Comparison of ENCODE assay signal across 9 mouse cellular contexts in the genomic region with DNA sequence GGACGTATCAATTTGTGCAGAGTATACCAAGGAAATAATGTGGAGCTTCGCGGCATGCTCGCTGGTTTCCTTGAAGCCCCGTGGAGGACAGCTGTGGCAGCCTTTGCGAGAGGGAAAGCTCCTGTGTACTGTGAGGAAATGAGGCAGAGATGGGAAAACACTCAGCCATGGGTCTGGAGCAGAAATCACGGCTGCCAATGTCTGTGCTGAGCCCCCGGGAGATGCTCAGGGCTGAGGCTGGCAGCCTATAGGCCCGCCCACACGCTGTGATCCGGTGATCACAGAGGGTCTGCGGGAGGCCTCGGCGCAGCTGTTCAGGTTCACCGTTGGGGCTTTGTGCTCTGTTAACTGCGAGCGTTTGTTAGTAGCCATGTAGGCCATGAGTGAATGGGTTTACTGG. TPM values are rescaled to one million over a fixed set of nuclear protein-coding genes. Genes with fewer than 3 reads are reported as not detected.
DNase-seq lines count a peak whose midpoint lies in the region; ATAC-seq lines count a peak whose summit lies in the region.
"Had no signal": no experiment of that assay in that cellular context is flagged by ENCODE, and none has a peak within 500 bp of the region (broad histone marks: within the 10 kb centered on the region; RNA-seq: fewer than 3 reads in every experiment).

No protein-coding gene starts in this region.

- H3K36me3 ChIP-seq in heart, embryonic 10.5 days: no peaks in the 10 kb centered on the region
- H3K36me3 ChIP-seq in limb, embryonic 11.5 days (ENCODE audit: control insufficient read depth, insufficient read depth, low read length): no peaks in the 10 kb centered on the region
- no peaks in the 10 kb centered on the region for H3K36me3 ChIP-seq in stomach, embryonic 15.5 days

- peak overlapping the region; percentile 17; the same call in 1 of the 2 replicates for H3K27ac ChIP-seq in heart, embryonic 10.5 days
- no peak overlapping the region for H3K27ac ChIP-seq in limb, embryonic 11.5 days (replicated peaks; ENCODE audit: low read depth, low read length)
- no peak overlapping the region for H3K27ac ChIP-seq in stomach, embryonic 15.5 days
- H3K27ac ChIP-seq: macrophage had no signal

- no peak overlapping the region for H3K9ac ChIP-seq in limb, embryonic 11.5 days (ENCODE audit: low read length)
- no peak overlapping the region for H3K9ac ChIP-seq in stomach, embryonic 15.5 days

- H3K27me3 ChIP-seq in heart, embryonic 10.5 days (ENCODE audit: insufficient read depth, poor library complexity, severe bottlenecking): peaks cover 10% of the 10 kb centered on the region; the same call in 1 of the 2 replicates
- H3K27me3 ChIP-seq in limb, embryonic 11.5 days (ENCODE audit: control insufficient read depth, insufficient read depth, low read length): no peaks in the 10 kb centered on the region
- H3K27me3 ChIP-seq in stomach, embryonic 15.5 days (replicated peaks): no peaks in the 10 kb centered on the region

- intact Hi-C loops in heart, postnatal 25 days (cut with DNase I): no loop called here

- H3K4me3 ChIP-seq in heart, embryonic 10.5 days: peak overlapping the region; percentile 24; the same call in 1 of the 2 replicates
- no peak overlapping the region for H3K4me3 ChIP-seq in limb, embryonic 11.5 days (ENCODE audit: low read depth, low read length)
- H3K4me3 ChIP-seq in stomach, embryonic 15.5 days (replicated peaks): no peak overlapping the region

- peak; percentile 51; the same call in 1 of the 2 replicates for ATAC-seq in limb, embryonic 11.5 days (ENCODE audit: insufficient number of reproducible peaks, low FRiP score, low TSS enrichment, low read depth)
- ATAC-seq in stomach, embryonic 15.5 days (ENCODE audit: insufficient read depth, low FRiP score, low read depth): no peak
- ATAC-seq in erythroid progenitor cell, adult 5-6 weeks (replicated peaks; ENCODE audit: low FRiP score, poor library complexity, severe bottlenecking): no peak

- DNase-seq in heart, embryonic 10.5 days (ENCODE audit: low spot score): no peak
- no peak for DNase-seq in heart, postnatal 25 days (ENCODE audit: low spot score)
- DNase-seq in thymus, postnatal 14 days: peak; percentile 35
- no peak for DNase-seq in thymus, adult 18-20 months
- peak; percentile 59 for DNase-seq in limb, embryonic 11.5 days (ENCODE audit: low spot score)
- no peak for DNase-seq in right cerebral cortex, postnatal 4 days

- H3K9me3 ChIP-seq in heart, embryonic 10.5 days: no peaks in the 10 kb centered on the region
- no peaks in the 10 kb centered on the region for H3K9me3 ChIP-seq in limb, embryonic 11.5 days (ENCODE audit: control insufficient read depth, low read length)
- no peaks in the 10 kb centered on the region for H3K9me3 ChIP-seq in stomach, embryonic 15.5 days

- H3K4me1 ChIP-seq in heart, embryonic 10.5 days: peaks cover 13% of the 10 kb centered on the region
- H3K4me1 ChIP-seq in limb, embryonic 11.5 days (ENCODE audit: control insufficient read depth, insufficient read depth, low read length): peaks cover 12% of the 10 kb centered on the region
- H3K4me1 ChIP-seq in stomach, embryonic 15.5 days: peaks cover 8% of the 10 kb centered on the region; the same call in 1 of the 2 replicates

- 20% methylated on average over 17 of the region's 17 CpGs for WGBS in heart, embryonic 10.5 days
- WGBS in limb, embryonic 11.5 days: 10% methylated on average over 17 of the region's 17 CpGs
- whole genome bisulfite sequencing in stomach, embryonic 15.5 days: 15% methylated on average over 17 of the region's 17 CpGs

- H3K4me2 ChIP-seq in limb, embryonic 11.5 days (ENCODE audit: low read depth, severe bottlenecking): peak overlapping the region; percentile 39
- H3K4me2 ChIP-seq in stomach, embryonic 15.5 days: peak overlapping the region; percentile 9; the same call in 1 of the 2 replicates

RNA-seq across cellular contexts. Expression of a gene that starts 51.8 kb away (rescaled TPM):
- polyA plus RNA-seq in heart, embryonic 10.5 days (2016; fragmentation: Nextera tagmentation; extraction: Ambion mirVana): 34.1 and 46.5 TPM in 2 replicates
- 1 to 10 TPM; 7.3 to 8.4 TPM for total RNA-seq in heart, postnatal 25 days (2021)
- polyA plus RNA-seq in limb, embryonic 11.5 days (2014; fragmentation: Nextera tagmentation; extraction: Ambion mirVana): 57.4 and 58.7 TPM in 2 replicates
- 41.2 and 46.2 TPM in 2 replicates for polyA plus RNA-seq in stomach, embryonic 15.5 days (2015; fragmentation: Nextera tagmentation; extraction: Ambion mirVana)
- 4.2 and 10.5 TPM in 2 replicates for total RNA-seq in erythroid progenitor cell, adult 5-6 weeks (2015; ENCODE audit: low replicate concordance)
- total RNA-seq in erythroid progenitor cell, adult 5-6 weeks (2017; ENCODE audit: low replicate concordance): 3.3 and 6.2 TPM in 2 replicates

RNA-seq across cellular contexts. Expression of a gene that starts 52.1 kb away (rescaled TPM):
- polyA plus RNA-seq in heart, embryonic 10.5 days (2016; fragmentation: Nextera tagmentation; extraction: Ambion mirVana): 116 and 157 TPM in 2 replicates
- total RNA-seq in heart, postnatal 25 days (2021): 10 to 100 TPM; 53.1 to 63.5 TPM
- 254 and 268 TPM in 2 replicates for polyA plus RNA-seq in limb, embryonic 11.5 days (2014; fragmentation: Nextera tagmentation; extraction: Ambion mirVana)
- polyA plus RNA-seq in stomach, embryonic 15.5 days (2015; fragmentation: Nextera tagmentation; extraction: Ambion mirVana): 136 and 149 TPM in 2 replicates
- 233 and 266 TPM in 2 replicates for total RNA-seq in erythroid progenitor cell, adult 5-6 weeks (2015; ENCODE audit: low replicate concordance)
- total RNA-seq in erythroid progenitor cell, adult 5-6 weeks (2017; ENCODE audit: low replicate concordance): 256 and 262 TPM in 2 replicates

Comparison
In these comparisons a context has a peak if more than half of its experiments do, and no peak if none do; other contexts are left out.
1. DNase-seq: peak in thymus, postnatal 14 days (single experiment) and limb, embryonic 11.5 days (single experiment); none in heart, embryonic 10.5 days (single experiment), heart, postnatal 25 days (single experiment), thymus, adult 18-20 months (0 of 2) and right cerebral cortex, postnatal 4 days (single experiment).